Mouse (Mus musculus): ENCODE data around the gene Slc41a3.

- no peak for TF ChIP-seq TAL1 (conservative IDR thresholded peaks at IDR 0.05; ENCODE audit: low read depth, low read length)
- peak; percentile 14; the same call in 1 of the 2 replicates for TF ChIP-seq CTCF (IDR thresholded peaks at IDR 0.05; ENCODE audit: low read depth, low read length)
- no peak for TF ChIP-seq POLR2AphosphoS5 (IDR thresholded peaks at IDR 0.05; ENCODE audit: insufficient replicate concordance, low read depth, low read length)
- no peak for TF ChIP-seq GATA1 (IDR thresholded peaks at IDR 0.05; ENCODE audit: borderline replicate concordance, low read length)
Observed at GRCm38 (mm10) chr6:90653736-90654135, 49.2 kb downstream of the Slc41a3 start.
